Mouse (Mus musculus): ENCODE measurements at regions not wholly inside any gene's neighbourhood (a gene's known extent, or its start where the extent isn't known, plus 50 kb on each side); places are given as distances from the start of the nearest gene placed in this dataset.
A peak's percentile ranks its signal among the peaks of the same experiment; 100 is the strongest.
"Not testable (repeated sequence)": the region's sequence is repeated elsewhere in the genome, so short reads cannot be mapped to it uniquely, and the experiment has no call there.

DNA sequence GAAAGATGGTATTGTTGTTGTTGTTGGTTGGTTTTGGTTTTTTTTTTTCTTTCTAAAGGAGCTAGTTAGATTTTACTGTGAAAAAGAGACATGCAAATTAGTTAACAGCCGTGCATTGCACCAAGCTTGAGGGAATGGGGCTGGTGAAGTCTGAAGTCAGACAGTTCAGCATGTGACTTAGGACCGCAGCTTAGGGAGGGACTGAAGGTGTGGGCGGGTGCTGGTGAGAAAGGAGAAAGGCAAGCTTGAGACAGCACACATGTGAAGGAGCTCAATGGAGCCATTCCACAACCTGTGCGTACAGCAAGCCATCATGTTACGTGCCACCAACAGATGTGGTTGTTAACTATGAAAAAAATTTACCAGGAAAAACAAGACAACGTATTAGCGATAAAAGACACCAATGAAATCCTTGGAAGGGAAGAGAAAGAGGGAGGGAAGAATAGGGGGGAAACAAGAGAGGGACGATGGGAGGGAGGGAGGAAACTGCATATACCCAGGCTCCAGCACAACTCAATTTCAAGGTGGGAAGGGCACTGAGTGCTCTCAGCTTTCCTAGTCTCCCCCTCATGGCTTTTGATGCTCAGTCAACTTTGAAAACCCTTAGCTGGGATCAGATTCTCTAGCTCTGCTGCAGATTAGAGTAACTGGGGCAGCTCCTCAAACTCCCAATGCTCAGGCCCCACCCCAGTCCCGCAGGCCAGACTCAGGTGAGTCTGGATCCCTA lies 218.1 kb upstream of the Btg1 start:
- no peaks in the 10 kb centered on the region for H3K36me3 ChIP-seq (ENCODE audit: control insufficient read depth, insufficient read depth, low read length)
- no peak overlapping the region for H3K4me3 ChIP-seq (replicated peaks; ENCODE audit: low read depth, low read length)
- no peak overlapping the region for H3K4me2 ChIP-seq (ENCODE audit: low read length)
- no peaks in the 10 kb centered on the region for H3K27me3 ChIP-seq (ENCODE audit: control insufficient read depth, insufficient read depth, low read length)
- ATAC-seq (ENCODE audit: low FRiP score, low TSS enrichment) (no peak), DNase-seq (no peak)
- H3K9ac ChIP-seq (replicated peaks; ENCODE audit: low read length): no peak overlapping the region
- no peak overlapping the region for H3K27ac ChIP-seq (replicated peaks; ENCODE audit: low read depth, low read length)
- no peaks in the 10 kb centered on the region for H3K9me3 ChIP-seq (ENCODE audit: control insufficient read depth, low read length)
- no peaks in the 10 kb centered on the region for H3K4me1 ChIP-seq (ENCODE audit: control insufficient read depth, insufficient read depth, low read length)
- 79% methylated on average over 9 of the region's 9 CpGs for WGBS

GRCm38 (mm10) chr10:96399636-96400400 lies 217.0 kb upstream of the Btg1 start:
- no peak overlapping the region for H3K4me2 ChIP-seq (ENCODE audit: low read length)
- ATAC-seq (ENCODE audit: low FRiP score, low TSS enrichment): no peak
- H3K9me3 ChIP-seq (ENCODE audit: control insufficient read depth, low read length): no peaks in the 10 kb centered on the region
- H3K36me3 ChIP-seq (ENCODE audit: control insufficient read depth, insufficient read depth, low read length): no peaks in the 10 kb centered on the region
- no peak overlapping the region for H3K27ac ChIP-seq (replicated peaks; ENCODE audit: low read depth, low read length)
- H3K4me3 ChIP-seq (replicated peaks; ENCODE audit: low read depth, low read length): no peak overlapping the region
- no peaks in the 10 kb centered on the region for H3K4me1 ChIP-seq (ENCODE audit: control insufficient read depth, insufficient read depth, low read length)
- no peaks in the 10 kb centered on the region for H3K27me3 ChIP-seq (ENCODE audit: control insufficient read depth, insufficient read depth, low read length)
- DNase-seq: peak; percentile 12
- WGBS: 56% methylated on average over 8 of the region's 8 CpGs
- no peak overlapping the region for H3K9ac ChIP-seq (replicated peaks; ENCODE audit: low read length)

- DNase-seq (no peak), ATAC-seq (ENCODE audit: low FRiP score, low TSS enrichment) (no peak)
- no peaks in the 10 kb centered on the region for H3K36me3 ChIP-seq (ENCODE audit: control insufficient read depth, insufficient read depth, low read length)
- no peaks in the 10 kb centered on the region for H3K27me3 ChIP-seq (ENCODE audit: control insufficient read depth, insufficient read depth, low read length)
- H3K9me3 ChIP-seq (ENCODE audit: control insufficient read depth, low read length): no peaks in the 10 kb centered on the region
- H3K4me1 ChIP-seq (ENCODE audit: control insufficient read depth, insufficient read depth, low read length): no peaks in the 10 kb centered on the region
- 95% methylated on average over 6 of the region's 6 CpGs for WGBS
- no peak overlapping the region for H3K4me3 ChIP-seq (replicated peaks; ENCODE audit: low read depth, low read length)
- H3K27ac ChIP-seq (replicated peaks; ENCODE audit: low read depth, low read length): no peak overlapping the region
- H3K4me2 ChIP-seq (ENCODE audit: low read length): no peak overlapping the region
- no peak overlapping the region for H3K9ac ChIP-seq (replicated peaks; ENCODE audit: low read length)
Observed at GRCm38 (mm10) chr10:96400793-96401192, 216.0 kb upstream of the Btg1 start.

DNA sequence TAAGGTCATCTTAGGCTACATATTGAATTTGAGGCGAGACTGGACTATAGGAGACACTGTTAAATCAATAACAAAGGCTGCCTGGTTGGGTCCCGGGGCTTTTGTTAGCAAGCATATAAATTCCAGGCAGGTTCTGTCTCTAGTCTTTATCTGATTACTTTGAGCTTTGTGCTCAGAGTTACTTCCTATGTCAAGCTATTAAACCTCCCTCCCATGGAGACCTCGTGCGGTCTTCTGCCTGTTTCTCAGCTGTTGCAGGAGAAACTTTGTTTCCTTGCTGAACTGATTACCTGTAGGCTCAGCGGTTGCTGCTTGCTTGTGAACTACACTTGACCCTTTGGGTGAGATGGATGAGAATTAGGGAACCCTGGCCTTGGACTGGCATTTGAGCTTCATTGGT lies 210.5 kb upstream of the Btg1 start:
- ATAC-seq (ENCODE audit: low FRiP score, low TSS enrichment): no peak
- Histone ChIP-seq H3K27me3 (ENCODE audit: control insufficient read depth, insufficient read depth, low read length) (no peaks in the 10 kb centered on the region), H3K9ac (replicated peaks; ENCODE audit: low read length) (no peak overlapping the region), H3K4me3 (replicated peaks; ENCODE audit: low read depth, low read length) (no peak overlapping the region), H3K4me1 (ENCODE audit: control insufficient read depth, insufficient read depth, low read length) (no peaks in the 10 kb centered on the region), H3K4me2 (ENCODE audit: low read length) (no peak overlapping the region), H3K9me3 (ENCODE audit: control insufficient read depth, low read length) (no peaks in the 10 kb centered on the region), H3K36me3 (ENCODE audit: control insufficient read depth, insufficient read depth, low read length) (no peaks in the 10 kb centered on the region), H3K27ac (replicated peaks; ENCODE audit: low read depth, low read length) (no peak overlapping the region)
- DNase-seq: no peak
- 61% methylated on average over 5 of the region's 5 CpGs for WGBS

DNA sequence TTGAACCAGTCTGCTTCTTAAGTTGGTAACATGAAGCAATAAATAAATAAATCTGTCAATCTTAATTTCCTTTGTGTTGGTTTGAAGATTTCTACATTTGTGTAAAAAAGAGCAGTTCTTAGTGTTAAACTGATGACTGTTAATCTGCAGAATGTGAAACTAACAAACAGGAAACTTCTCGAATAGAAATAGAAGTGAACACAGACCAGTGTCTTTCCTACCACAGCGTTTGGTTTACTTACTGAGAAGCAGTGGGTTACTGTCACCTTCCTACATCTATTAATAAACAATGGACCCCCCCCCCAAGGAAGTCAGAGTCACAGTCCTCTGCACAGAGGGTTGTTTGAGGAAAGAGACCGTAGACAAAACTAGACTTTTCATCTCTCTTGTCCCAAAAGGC lies 209.0 kb upstream of the Btg1 start:
- H3K4me2 ChIP-seq (ENCODE audit: low read length): no peak overlapping the region
- no peaks in the 10 kb centered on the region for H3K36me3 ChIP-seq (ENCODE audit: control insufficient read depth, insufficient read depth, low read length)
- H3K4me1 ChIP-seq (ENCODE audit: control insufficient read depth, insufficient read depth, low read length): no peaks in the 10 kb centered on the region
- no peak overlapping the region for H3K4me3 ChIP-seq (replicated peaks; ENCODE audit: low read depth, low read length)
- no peaks in the 10 kb centered on the region for H3K9me3 ChIP-seq (ENCODE audit: control insufficient read depth, low read length)
- DNase-seq: no peak
- no peak for ATAC-seq (ENCODE audit: low FRiP score, low TSS enrichment)
- H3K27ac ChIP-seq (replicated peaks; ENCODE audit: low read depth, low read length): no peak overlapping the region
- no peak overlapping the region for H3K9ac ChIP-seq (replicated peaks; ENCODE audit: low read length)
- no peaks in the 10 kb centered on the region for H3K27me3 ChIP-seq (ENCODE audit: control insufficient read depth, insufficient read depth, low read length)
- WGBS: 93% methylated on average over 3 of the region's 3 CpGs

GRCm38 (mm10) chr10:96408250-96408649 lies 208.6 kb upstream of the Btg1 start:
- DNase-seq (no peak), ATAC-seq (ENCODE audit: low FRiP score, low TSS enrichment) (no peak)
- Histone ChIP-seq H3K27ac (replicated peaks; ENCODE audit: low read depth, low read length) (no peak overlapping the region), H3K9me3 (ENCODE audit: control insufficient read depth, low read length) (no peaks in the 10 kb centered on the region), H3K4me2 (ENCODE audit: low read length) (no peak overlapping the region), H3K9ac (replicated peaks; ENCODE audit: low read length) (no peak overlapping the region), H3K4me1 (ENCODE audit: control insufficient read depth, insufficient read depth, low read length) (no peaks in the 10 kb centered on the region), H3K36me3 (ENCODE audit: control insufficient read depth, insufficient read depth, low read length) (no peaks in the 10 kb centered on the region), H3K27me3 (ENCODE audit: control insufficient read depth, insufficient read depth, low read length) (no peaks in the 10 kb centered on the region), H3K4me3 (replicated peaks; ENCODE audit: low read depth, low read length) (no peak overlapping the region)
- WGBS: 94% methylated on average over 2 of the region's 2 CpGs

DNA sequence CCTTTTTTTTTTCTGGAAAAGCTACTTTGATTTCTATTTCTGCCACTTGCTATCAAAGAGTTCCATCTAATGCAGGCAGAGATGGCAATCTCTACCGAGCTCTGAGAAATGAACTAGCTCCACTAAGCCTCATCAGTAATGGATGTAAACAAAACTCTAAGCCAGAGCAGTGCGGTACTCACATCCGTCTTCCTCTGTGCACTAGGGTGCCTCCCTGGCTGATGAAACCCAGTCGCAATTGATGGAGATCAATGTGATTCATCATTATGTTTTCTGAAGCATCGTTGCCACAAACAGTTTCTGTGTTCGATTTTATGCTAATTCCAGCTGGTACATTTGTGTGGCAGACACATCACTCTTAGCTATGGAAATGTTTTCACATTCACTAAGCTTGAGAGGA lies 206.8 kb upstream of the Btg1 start:
- no peaks in the 10 kb centered on the region for H3K27me3 ChIP-seq (ENCODE audit: control insufficient read depth, insufficient read depth, low read length)
- H3K27ac ChIP-seq (replicated peaks; ENCODE audit: low read depth, low read length): no peak overlapping the region
- H3K4me2 ChIP-seq (ENCODE audit: low read length): no peak overlapping the region
- 86% methylated on average over 6 of the region's 6 CpGs for WGBS
- no peaks in the 10 kb centered on the region for H3K9me3 ChIP-seq (ENCODE audit: control insufficient read depth, low read length)
- H3K4me1 ChIP-seq (ENCODE audit: control insufficient read depth, insufficient read depth, low read length): no peaks in the 10 kb centered on the region
- no peak overlapping the region for H3K9ac ChIP-seq (replicated peaks; ENCODE audit: low read length)
- no peak overlapping the region for H3K4me3 ChIP-seq (replicated peaks; ENCODE audit: low read depth, low read length)
- DNase-seq (no peak), ATAC-seq (ENCODE audit: low FRiP score, low TSS enrichment) (no peak)
- H3K36me3 ChIP-seq (ENCODE audit: control insufficient read depth, insufficient read depth, low read length): no peaks in the 10 kb centered on the region

- H3K4me2 ChIP-seq (ENCODE audit: low read length): no peak overlapping the region
- H3K36me3 ChIP-seq (ENCODE audit: control insufficient read depth, insufficient read depth, low read length): no peaks in the 10 kb centered on the region
- H3K27ac ChIP-seq (replicated peaks; ENCODE audit: low read depth, low read length): no peak overlapping the region
- no peaks in the 10 kb centered on the region for H3K27me3 ChIP-seq (ENCODE audit: control insufficient read depth, insufficient read depth, low read length)
- no peak overlapping the region for H3K9ac ChIP-seq (replicated peaks; ENCODE audit: low read length)
- H3K9me3 ChIP-seq (ENCODE audit: control insufficient read depth, low read length): no peaks in the 10 kb centered on the region
- WGBS: 92% methylated on average over 11 of the region's 11 CpGs
- no peak for DNase-seq
- no peak for ATAC-seq (ENCODE audit: low FRiP score, low TSS enrichment)
- H3K4me1 ChIP-seq (ENCODE audit: control insufficient read depth, insufficient read depth, low read length): no peaks in the 10 kb centered on the region
- H3K4me3 ChIP-seq (replicated peaks; ENCODE audit: low read depth, low read length): no peak overlapping the region
Observed at GRCm38 (mm10) chr10:96414807-96415206, 202.0 kb upstream of the Btg1 start.

GRCm38 (mm10) chr10:96421506-96421905 lies 195.3 kb upstream of the Btg1 start:
- H3K36me3 ChIP-seq (ENCODE audit: control insufficient read depth, insufficient read depth, low read length); H3K27ac ChIP-seq (replicated peaks; ENCODE audit: low read depth, low read length); H3K4me3 ChIP-seq (replicated peaks; ENCODE audit: low read depth, low read length); H3K4me2 ChIP-seq (ENCODE audit: low read length); DNase-seq; ATAC-seq (ENCODE audit: low FRiP score, low TSS enrichment); H3K27me3 ChIP-seq (ENCODE audit: control insufficient read depth, insufficient read depth, low read length); H3K9ac ChIP-seq (replicated peaks; ENCODE audit: low read length); H3K4me1 ChIP-seq (ENCODE audit: control insufficient read depth, insufficient read depth, low read length); H3K9me3 ChIP-seq (ENCODE audit: control insufficient read depth, low read length): not testable (repeated sequence)
- 92% methylated on average over 2 of the region's 2 CpGs for WGBS

Measured in midbrain, embryonic 14.5 days (tissue).